Mouse (Mus musculus): ENCODE data around the gene Olfr763. TPM values are rescaled to one million over a fixed set of nuclear protein-coding genes. Genes with fewer than 3 reads are reported as not detected.

Olfr763 gene
- polyA plus RNA-seq, 1 experiment from 2014 or later, result not detected

Other genes with a start within 250 kb of the Olfr763 start
- 0.21 and 0.24 TPM in 2 replicates for gene Mmp19, start 219.9 kb upstream of the Olfr763 start, polyA plus RNA-seq (2014; fragmentation: Nextera tagmentation; extraction: Ambion mirVana)
- 33.8 and 35.0 TPM in 2 replicates for gene Dnajc14, start 206.7 kb upstream of the Olfr763 start, polyA plus RNA-seq (2014; fragmentation: Nextera tagmentation; extraction: Ambion mirVana)
- gene Tmem198b, start 206.4 kb upstream of the Olfr763 start, polyA plus RNA-seq (2014; fragmentation: Nextera tagmentation; extraction: Ambion mirVana), result 14.2 and 14.8 TPM in 2 replicates
- 279 and 318 TPM in 2 replicates for gene Sarnp, start 193.5 kb upstream of the Olfr763 start, polyA plus RNA-seq (2014; fragmentation: Nextera tagmentation; extraction: Ambion mirVana)
- 47.7 and 48.0 TPM in 2 replicates for gene Ormdl2, start 189.1 kb upstream of the Olfr763 start, polyA plus RNA-seq (2014; fragmentation: Nextera tagmentation; extraction: Ambion mirVana)
- 10.5 and 10.9 TPM in 2 replicates for gene Gdf11, start 119.1 kb upstream of the Olfr763 start, polyA plus RNA-seq (2014; fragmentation: Nextera tagmentation; extraction: Ambion mirVana)
- 324 and 334 TPM in 2 replicates for gene Cd63, start 109.8 kb upstream of the Olfr763 start, polyA plus RNA-seq (2014; fragmentation: Nextera tagmentation; extraction: Ambion mirVana)
- 9.2 and 11.4 TPM in 2 replicates for gene Rdh5, start 87.9 kb upstream of the Olfr763 start, polyA plus RNA-seq (2014; fragmentation: Nextera tagmentation; extraction: Ambion mirVana)
- 196 and 213 TPM in 2 replicates for gene Bloc1s1, start 86.8 kb upstream of the Olfr763 start, polyA plus RNA-seq (2014; fragmentation: Nextera tagmentation; extraction: Ambion mirVana)
- 2.3 and 2.7 TPM in 2 replicates for gene Itga7, start 77.0 kb upstream of the Olfr763 start, polyA plus RNA-seq (2014; fragmentation: Nextera tagmentation; extraction: Ambion mirVana)
- gene Mettl7b, start 49.8 kb upstream of the Olfr763 start, polyA plus RNA-seq (2014; fragmentation: Nextera tagmentation; extraction: Ambion mirVana), result not detected in 2 replicates
- not detected in 2 replicates for gene Olfr9, start 21.4 kb upstream of the Olfr763 start, polyA plus RNA-seq (2014; fragmentation: Nextera tagmentation; extraction: Ambion mirVana)
- gene Olfr764-ps1, start 29.1 kb downstream of the Olfr763 start, polyA plus RNA-seq (2014; fragmentation: Nextera tagmentation; extraction: Ambion mirVana), result not detected in 2 replicates
- not detected in 2 replicates for gene Olfr765, start 39.2 kb downstream of the Olfr763 start, polyA plus RNA-seq (2014; fragmentation: Nextera tagmentation; extraction: Ambion mirVana)
- not detected in 2 replicates for gene Olfr766-ps1, start 58.2 kb downstream of the Olfr763 start, polyA plus RNA-seq (2014; fragmentation: Nextera tagmentation; extraction: Ambion mirVana)
- gene Olfr767, start 72.1 kb downstream of the Olfr763 start, polyA plus RNA-seq (2014; fragmentation: Nextera tagmentation; extraction: Ambion mirVana), result not detected in 2 replicates
- gene Olfr768, start 88.6 kb downstream of the Olfr763 start, polyA plus RNA-seq (2014; fragmentation: Nextera tagmentation; extraction: Ambion mirVana), result not detected in 2 replicates
- gene Olfr769, start 107.1 kb downstream of the Olfr763 start, polyA plus RNA-seq (2014; fragmentation: Nextera tagmentation; extraction: Ambion mirVana), result not detected in 2 replicates
- gene Olfr770, start 128.2 kb downstream of the Olfr763 start, polyA plus RNA-seq (2014; fragmentation: Nextera tagmentation; extraction: Ambion mirVana), result not detected in 2 replicates
- not detected in 2 replicates for gene Olfr771, start 154.0 kb downstream of the Olfr763 start, polyA plus RNA-seq (2014; fragmentation: Nextera tagmentation; extraction: Ambion mirVana)
- not detected in 2 replicates for gene Olfr772, start 167.1 kb downstream of the Olfr763 start, polyA plus RNA-seq (2014; fragmentation: Nextera tagmentation; extraction: Ambion mirVana)
- gene Olfr773, start 176.6 kb downstream of the Olfr763 start, polyA plus RNA-seq (2014; fragmentation: Nextera tagmentation; extraction: Ambion mirVana), result not detected in 2 replicates
- not detected in 2 replicates for gene Olfr774, start 225.4 kb downstream of the Olfr763 start, polyA plus RNA-seq (2014; fragmentation: Nextera tagmentation; extraction: Ambion mirVana)
- not detected in 2 replicates for gene Olfr775, start 237.6 kb downstream of the Olfr763 start, polyA plus RNA-seq (2014; fragmentation: Nextera tagmentation; extraction: Ambion mirVana)
- not detected in 2 replicates for gene Olfr776, start 248.3 kb downstream of the Olfr763 start, polyA plus RNA-seq (2014; fragmentation: Nextera tagmentation; extraction: Ambion mirVana)

Data from embryonic facial prominence, embryonic 11.5 days (tissue).